Mouse (Mus musculus) bone marrow, adult 2 months (tissue): ENCODE results near the gene 1700012B07Rik.

Experiments used
- CTCF ChIP-seq: fragments of 200-500 bp; IDR thresholded peaks from 2 replicates; pipeline ENCODE4 v1.5.1; 2011; ENCODE audit warnings: low read length, control low read depth; ENCODE audit not compliant: control insufficient read depth, insufficient read depth
- POLR2A ChIP-seq: fragments of 200-500 bp; IDR thresholded peaks from 2 replicates; pipeline ENCODE4 v1.6.1; 2011; ENCODE audit warnings: low read depth, mild to moderate bottlenecking, control low read depth, low read length, borderline replicate concordance; ENCODE audit not compliant: control insufficient read depth

DNA sequence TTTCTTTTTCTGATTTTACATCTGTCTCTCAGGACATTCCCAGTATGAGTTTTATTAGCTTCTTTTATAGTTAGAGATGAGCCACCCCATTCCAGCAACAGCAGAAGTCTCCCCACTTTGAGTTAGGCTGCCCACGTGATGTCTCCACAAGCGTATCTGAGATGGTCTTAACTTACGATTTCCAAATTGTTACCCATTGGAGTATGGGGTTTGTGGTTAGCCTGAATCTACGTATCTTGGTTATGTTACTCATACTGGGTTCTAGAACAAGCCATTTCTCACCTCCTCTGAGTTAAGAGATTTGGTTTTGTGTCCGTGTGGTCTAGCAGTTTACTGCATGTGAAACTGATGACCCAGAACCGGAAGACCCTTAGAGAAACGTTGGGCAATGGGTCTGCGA is 37.6 kb downstream of the 1700012B07Rik start:
- TF ChIP-seq CTCF: no peak
- TF ChIP-seq POLR2A: no peak
